Mouse (Mus musculus) CH12.LX (cell line): ENCODE results near the gene Gm16253. TPM values are rescaled to one million over a fixed set of nuclear protein-coding genes. Genes with fewer than 3 reads are reported as not detected.

Experiments used
- DNase-seq: peaks from one replicate; pipeline ENCODE4 v3.0.0-alpha.2; 2013; ENCODE audit errors: extremely low read depth
- H3K27ac ChIP-seq: 2 replicates; pipeline ENCODE4 v1.5.1; 2012; ENCODE audit warnings: low read depth, mild to moderate bottlenecking, control low read depth, moderate library complexity; ENCODE audit not compliant: insufficient read depth
- H3K27me3 ChIP-seq: replicated peaks from 2 replicates; pipeline ENCODE3; 2012; ENCODE audit warnings: inconsistent platforms
- H3K36me3 ChIP-seq, 2 experiments: replicated peaks in 1 of 2; 2 replicates each; pipeline versions ENCODE3 to v1.6.1; 2012; ENCODE audit warnings: inconsistent platforms in 1 of 2, low read length in 1 of 2, mild to moderate bottlenecking in 1 of 2, mixed read lengths in 1 of 2, moderate library complexity in 1 of 2; ENCODE audit not compliant: control insufficient read depth in 1 of 2, insufficient read depth in 1 of 2
- H3K4me1 ChIP-seq, 2 experiments: 2 replicates each; pipeline ENCODE4 v1.6.1; 2012; ENCODE audit warnings: inconsistent platforms in 1 of 2, moderate library complexity in 1 of 2; ENCODE audit not compliant: insufficient read depth in 2 of 2, control insufficient read depth in 1 of 2
- H3K4me2 ChIP-seq: 2 replicates; pipeline ENCODE4 v1.6.1; 2012; ENCODE audit warnings: low read depth, mild to moderate bottlenecking, control low read depth; ENCODE audit not compliant: poor library complexity, insufficient read depth, severe bottlenecking
- H3K4me3 ChIP-seq, 3 experiments: fragments of 150-350 bp in 1 of 3; sonication (generic) in 1 of 3; replicated peaks in 1 of 3; 2 replicates each; pipeline versions ENCODE3 to v1.5.1; 2011 to 2012; ENCODE audit warnings: low read depth in 2 of 3, low read length in 2 of 3, mild to moderate bottlenecking in 2 of 3, moderate library complexity in 2 of 3, control low read depth in 1 of 3, improper control_type of control experiment in 1 of 3, inconsistent platforms in 1 of 3, mixed read lengths in 1 of 3; ENCODE audit not compliant: poor library complexity in 1 of 3
- H3K79me2 ChIP-seq: replicated peaks from 2 replicates; pipeline ENCODE4 v1.6.1; 2012; ENCODE audit warnings: mild to moderate bottlenecking, moderate library complexity; ENCODE audit not compliant: control insufficient read depth, poor library complexity, insufficient read depth, severe bottlenecking; ENCODE audit errors: extremely low read depth
- H3K9ac ChIP-seq: 2 replicates; pipeline ENCODE4 v1.6.1; 2012; ENCODE audit warnings: low read depth, mild to moderate bottlenecking, control low read depth, moderate library complexity; ENCODE audit not compliant: insufficient read depth
- H3K9me3 ChIP-seq: replicated peaks from 2 replicates; pipeline ENCODE3; 2012; ENCODE audit warnings: low read length, inconsistent platforms, mixed read lengths
- BHLHE40 ChIP-seq: IDR thresholded peaks from 2 replicates; pipeline ENCODE4 v1.6.1; 2011; ENCODE audit warnings: mild to moderate bottlenecking, low read depth, low read length, improper control_type of control experiment
- CTCF ChIP-seq, 2 experiments: IDR thresholded peaks in 1 of 2; conservative IDR thresholded peaks in 1 of 2; 2 replicates each; pipeline ENCODE4 v1.5.1; 2011 to 2012; ENCODE audit warnings: low read depth in 2 of 2, low read length in 2 of 2, improper control_type of control experiment in 1 of 2, inconsistent platforms in 1 of 2, mild to moderate bottlenecking in 1 of 2, moderate library complexity in 1 of 2
- HCFC1 ChIP-seq: IDR thresholded peaks from 2 replicates; pipeline ENCODE4 v1.6.1; 2012; ENCODE audit warnings: low read depth, mild to moderate bottlenecking, inconsistent platforms, low read length, improper control_type of control experiment
- IRF4 ChIP-seq: IDR thresholded peaks from 2 replicates; pipeline ENCODE4 v1.6.1; 2014; ENCODE audit warnings: low read depth, mild to moderate bottlenecking, inconsistent platforms, low read length, improper control_type of control experiment
- JUND ChIP-seq: conservative IDR thresholded peaks from 2 replicates; pipeline ENCODE4 v1.6.1; 2011; ENCODE audit warnings: low read depth, low read length, improper control_type of control experiment
- MAFK ChIP-seq: IDR thresholded peaks from 2 replicates; pipeline ENCODE4 v1.6.1; 2011; ENCODE audit warnings: low read length, improper control_type of control experiment; ENCODE audit not compliant: insufficient replicate concordance
- MXI1 ChIP-seq: IDR thresholded peaks from 2 replicates; pipeline ENCODE4 v1.6.1; 2011; ENCODE audit warnings: mild to moderate bottlenecking, low read depth, low read length, improper control_type of control experiment
- MYC ChIP-seq: IDR thresholded peaks from 2 replicates; pipeline ENCODE4 v1.6.1; 2011; ENCODE audit warnings: low read depth, mild to moderate bottlenecking, improper control_type of control experiment, low read length
- POLR2AphosphoS2 ChIP-seq: IDR thresholded peaks from 2 replicates; pipeline ENCODE4 v1.6.1; 2011; ENCODE audit warnings: low read depth, low read length, improper control_type of control experiment
- RAD21 ChIP-seq: IDR thresholded peaks from 2 replicates; pipeline ENCODE4 v1.6.1; 2011; ENCODE audit warnings: low read depth, mild to moderate bottlenecking, low read length, improper control_type of control experiment, moderate library complexity
- SMC3 ChIP-seq: IDR thresholded peaks from 2 replicates; pipeline ENCODE4 v1.6.1; 2011; ENCODE audit warnings: low read depth, low read length, improper control_type of control experiment
- UBTF ChIP-seq: IDR thresholded peaks from 2 replicates; pipeline ENCODE4 v1.6.1; 2012; ENCODE audit warnings: low read depth, mild to moderate bottlenecking, inconsistent platforms, low read length, improper control_type of control experiment, moderate library complexity
- USF2 ChIP-seq: conservative IDR thresholded peaks from 2 replicates; pipeline ENCODE4 v1.6.1; 2011; ENCODE audit warnings: low read depth, low read length, improper control_type of control experiment
- ZC3H11A ChIP-seq: IDR thresholded peaks from 2 replicates; pipeline ENCODE4 v1.6.1; 2012; ENCODE audit warnings: low read depth, mild to moderate bottlenecking, inconsistent platforms, low read length, improper control_type of control experiment
- dilution Hi-C: fragments of 300-500 bp; cut with MboI; formaldehyde crosslinking; loops from 2 replicates; pipeline ENCODE4 v1.14.3; 2020; ENCODE audit warnings: low sequenced_read_pairs; ENCODE audit not compliant: extremely low pct_unique_long_range_greater_than_20kb, extremely low pct_ligation_motif_present
- in situ Hi-C: fragments of 300-500 bp; cut with MboI; formaldehyde crosslinking; loops from 3 replicates; pipeline ENCODE4 v1.14.3; 2019; ENCODE audit warnings: low sequenced_read_pairs, low pct_ligation_motif_present, low pct_unique_long_range_greater_than_20kb, mixed read lengths
- polyA plus RNA-seq: library from polyadenylated mRNA; unstranded; fragments of >175 nt; gene quantifications from 2 replicates; pipeline ENCODE4 v1.2.1, GENCODE M21; 2012; ENCODE audit warnings: low read depth; ENCODE audit not compliant: insufficient read length
- total RNA-seq, 2 experiments: library from RNA; depleted of rRNA; stranded (reverse); fragments of 300-350 nt in 1 of 2; fragments of >200 nt in 1 of 2; gene quantifications; 2 replicates each; pipeline ENCODE4 v1.2.3; 2012 to 2014

The Gm16253 gene
- total and polyA plus RNA-seq, 3 experiments = 0.46 to 0.72 TPM; not detected in 1

GRCm38 (mm10) chr3:96542554-96542953 is 34.2 kb upstream of the Gm16253 start:
- no peak for DNase-seq
- H3K4me2 ChIP-seq = no peak overlapping the region
- no peaks in the 10 kb centered on the region for H3K9me3 ChIP-seq
- H3K9ac ChIP-seq = no peak overlapping the region
- no peak for TF ChIP-seq UBTF
- H3K27ac ChIP-seq = no peak overlapping the region
- H3K36me3 ChIP-seq = no peaks in the 10 kb centered on the region
- peaks cover 13% of the 10 kb centered on the region for H3K27me3 ChIP-seq
- H3K79me2 ChIP-seq = no peaks in the 10 kb centered on the region
- H3K4me1 ChIP-seq = peaks cover 1 to 5% of the 10 kb centered on the region in 2 experiments; a peak in 3 of 4 replicates
- in situ Hi-C loops (loop anchor here (5.0 to 25.0 kb wide), 4 partner anchors 40 to 255 kb away; partner anchors contain the start of genes Fcgr1 and Itga10), dilution Hi-C loops (no loop called here)
- H3K4me3 ChIP-seq = no peak overlapping the region

GRCm38 (mm10) chr3:96543345-96543744 is 33.4 kb upstream of the Gm16253 start:
- in situ Hi-C loops = loop anchor here (5.0 to 25.0 kb wide), 4 partner anchors 39 to 256 kb away; partner anchors contain the start of genes Fcgr1 and Itga10
- dilution Hi-C loops = no loop called here

GRCm38 (mm10) chr3:96545565-96545964 is 31.2 kb upstream of the Gm16253 start:
- dilution Hi-C loops = no loop called here

More at GRCm38 (mm10) chr3:96543345-96543744, 33.4 kb upstream of the Gm16253 start:
- no peak overlapping the region for H3K9ac ChIP-seq
- TF ChIP-seq JUND (no peak), USF2 (no peak), MAFK (no peak), BHLHE40 (no peak), IRF4 (no peak), HCFC1 (no peak)
- H3K4me1 ChIP-seq = peaks cover 8 to 13% of the 10 kb centered on the region in 2 experiments
- no peak overlapping the region for H3K4me2 ChIP-seq
- no peak for DNase-seq
- no peak overlapping the region for H3K4me3 ChIP-seq
- no peaks in the 10 kb centered on the region for H3K9me3 ChIP-seq
- H3K79me2 ChIP-seq = no peaks in the 10 kb centered on the region
- H3K27ac ChIP-seq = no peak overlapping the region
- H3K27me3 ChIP-seq = peaks cover 13% of the 10 kb centered on the region
- H3K36me3 ChIP-seq = no peaks in the 10 kb centered on the region

More at GRCm38 (mm10) chr3:96545565-96545964, 31.2 kb upstream of the Gm16253 start:
- Histone ChIP-seq H3K4me3 (no peak overlapping the region), H3K9ac (no peak overlapping the region), H3K4me2 (no peak overlapping the region), H3K4me1 (peaks cover 13 to 32% of the 10 kb centered on the region in 2 experiments), H3K36me3 (no peaks in the 10 kb centered on the region), H3K79me2 (no peaks in the 10 kb centered on the region), H3K27ac (no peak overlapping the region), H3K9me3 (no peaks in the 10 kb centered on the region), H3K27me3 (peaks cover 5% of the 10 kb centered on the region)
- TF ChIP-seq MYC = 0 out of 2 replicates have a peak, but pooled peaks have one; percentile 56
- TF ChIP-seq CTCF (conservative IDR thresholded peaks at IDR 0.05 in 1 of 2, IDR thresholded peaks at IDR 0.05 in 1 of 2; ENCODE audit: low read depth in 2 of 2, low read length in 2 of 2) = peak in 1 of 2 experiments; percentile 78; a peak in 2 of 4 replicates
- peak; percentile 15; the same call in 1 of the 2 replicates for TF ChIP-seq ZC3H11A
- TF ChIP-seq SMC3 = peak; percentile 69
- TF ChIP-seq USF2 = no peak
- TF ChIP-seq RAD21 = peak; percentile 76
- TF ChIP-seq POLR2AphosphoS2 = no peak
- no peak for TF ChIP-seq MXI1
- in situ Hi-C loops = loop anchor here (25.0 kb wide), 1 partner anchor 258 kb away; the partner anchor contains the start of gene Fcgr1
- no peak for DNase-seq
